Mouse (Mus musculus): ENCODE data around the gene Rtl10.

DNA sequence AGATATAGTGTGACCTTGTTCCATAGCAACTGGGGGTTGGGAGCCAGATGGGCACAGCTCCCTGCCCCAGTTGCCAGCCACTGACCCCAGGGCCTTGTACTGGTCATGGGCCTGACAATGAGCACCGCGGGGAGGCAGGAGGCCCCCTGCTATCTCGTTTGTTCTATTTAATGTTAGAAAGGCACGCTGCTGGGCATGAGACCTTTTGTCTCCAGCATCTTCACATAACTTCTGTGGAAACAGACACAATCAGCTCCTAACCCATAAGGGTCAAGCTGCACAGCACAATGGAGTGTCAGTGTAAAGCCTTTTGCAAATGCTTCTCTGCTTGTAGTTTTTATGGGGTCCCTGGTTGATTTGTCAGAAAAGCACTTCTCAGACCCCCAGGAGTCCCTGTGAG, 14.3 kb upstream of the Rtl10 start:
- TF ChIP-seq CTCF (IDR thresholded peaks at IDR 0.05; ENCODE audit: low read depth, low read length), result no peak
- no peak for TF ChIP-seq POLR2A (IDR thresholded peaks at IDR 0.05; ENCODE audit: insufficient read depth, low read length)
- TF ChIP-seq EP300 (IDR thresholded peaks at IDR 0.05; ENCODE audit: insufficient read depth, low read depth, low read length), result peak; percentile 62; the same call in 1 of the 2 replicates
